Mouse (Mus musculus): ENCODE data around the gene Capn11. TPM values are rescaled to one million over a fixed set of nuclear protein-coding genes. Genes with fewer than 3 reads are reported as not detected.
A peak's percentile ranks its signal among the peaks of the same experiment; 100 is the strongest.

The Capn11 gene
- 1 to 10 TPM in 1 of 2 experiments, not detected in 1; 2.2 TPM for total RNA-seq (2021)
- long read RNA-seq, experiment 1: 0 reads
- long read RNA-seq, experiment 2, partial matches to known transcripts: 0 of 3 reads
- long read RNA-seq, experiment 2, other reads (novel, unspliced or antisense): 3 of 3 reads

DNA sequence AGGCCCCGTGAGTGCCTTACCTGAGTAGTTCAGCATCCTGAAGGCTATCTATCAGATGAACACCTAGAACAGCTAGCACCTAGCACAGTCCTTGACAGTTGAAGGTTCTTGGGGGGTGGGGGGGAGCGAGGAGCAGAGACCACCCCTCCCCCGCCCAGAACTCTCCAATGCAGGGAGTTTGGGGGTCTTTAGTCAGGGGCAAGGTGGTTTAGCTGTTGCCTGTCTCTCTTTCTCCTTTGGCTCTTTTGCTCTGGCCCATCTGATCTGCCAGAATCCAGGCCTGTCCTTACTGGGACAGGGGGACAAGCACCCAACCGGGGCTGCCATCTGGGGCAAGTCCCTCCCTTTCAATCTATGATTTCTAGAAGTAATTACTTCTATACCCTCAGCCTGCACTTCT is at the start of gene Capn11:
Gene Capn11 (minus strand): TSS at position 101 of the 400 bp plus-strand sequence.
- DNase-seq (ENCODE audit: low spot score in 2 of 2): no peak

GRCm38 (mm10) chr17:45708179-45708578 is 49.1 kb upstream of the Capn11 start:
- no peak for DNase-seq (ENCODE audit: low spot score in 2 of 2)

GRCm38 (mm10) chr17:45707376-45707775 is 48.3 kb upstream of the Capn11 start:
- no peak for DNase-seq (ENCODE audit: low spot score in 2 of 2)

DNA sequence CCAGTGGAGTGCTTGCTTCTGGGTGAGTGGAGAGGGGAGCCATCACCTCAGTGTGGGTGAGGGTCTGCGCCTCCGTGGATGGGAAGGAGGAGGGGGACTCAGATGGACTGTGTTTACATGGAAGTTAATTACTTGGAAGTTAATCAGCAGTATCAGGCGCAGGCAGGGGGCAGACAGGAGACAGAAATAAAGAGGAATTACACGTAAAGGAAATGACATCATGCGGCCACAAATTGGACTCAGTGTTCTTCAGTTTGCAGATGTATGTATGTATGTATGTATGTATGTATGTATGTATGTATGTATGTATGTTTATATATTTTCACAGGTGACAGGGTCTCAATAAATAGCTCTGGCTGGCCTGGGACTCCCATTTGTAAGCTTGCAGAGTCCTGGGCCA is 47.7 kb upstream of the Capn11 start:
- no peak for DNase-seq (ENCODE audit: low spot score in 2 of 2)

DNA sequence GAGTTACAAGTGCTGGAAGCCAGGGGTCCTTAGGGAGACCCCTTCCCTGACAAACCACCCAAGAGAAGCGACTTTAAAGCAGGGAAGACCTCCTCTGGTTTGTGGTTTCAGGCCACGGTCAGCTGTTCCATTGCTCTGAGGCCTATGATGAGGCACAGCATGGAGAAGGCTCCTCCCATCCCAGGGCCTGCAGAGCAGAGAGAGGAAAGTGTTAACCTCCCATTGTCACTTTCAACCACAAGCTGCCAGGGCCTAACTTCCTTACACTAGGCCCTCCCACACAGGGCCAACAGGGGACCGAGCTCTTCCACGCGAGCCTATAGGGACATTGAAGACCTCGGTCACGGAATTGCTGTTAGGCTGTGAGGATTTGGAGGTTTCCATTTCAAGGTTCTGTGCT is 44.1 kb upstream of the Capn11 start:
- no peak for DNase-seq (ENCODE audit: low spot score in 2 of 2)

DNA sequence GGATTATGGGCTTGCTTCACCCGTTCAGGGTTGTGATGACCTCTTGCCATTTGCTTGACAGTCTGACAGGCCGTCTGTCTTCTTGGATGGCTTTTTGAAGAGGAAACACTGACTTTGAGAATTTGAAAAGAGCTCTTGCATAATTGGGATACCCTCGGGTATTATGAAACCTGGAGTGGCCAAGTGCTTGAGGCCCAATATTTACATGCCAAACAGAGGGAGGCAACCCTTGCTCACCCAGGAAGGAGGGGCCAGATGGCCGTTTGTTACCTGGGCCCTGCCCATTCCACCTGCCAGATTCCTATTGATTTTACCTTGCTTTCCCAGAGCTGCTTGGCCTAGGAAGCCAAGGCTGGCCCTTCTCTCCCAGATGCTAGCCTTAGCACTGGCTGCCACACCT is 43.1 kb upstream of the Capn11 start:
- no peak for DNase-seq (ENCODE audit: low spot score in 2 of 2)

DNA sequence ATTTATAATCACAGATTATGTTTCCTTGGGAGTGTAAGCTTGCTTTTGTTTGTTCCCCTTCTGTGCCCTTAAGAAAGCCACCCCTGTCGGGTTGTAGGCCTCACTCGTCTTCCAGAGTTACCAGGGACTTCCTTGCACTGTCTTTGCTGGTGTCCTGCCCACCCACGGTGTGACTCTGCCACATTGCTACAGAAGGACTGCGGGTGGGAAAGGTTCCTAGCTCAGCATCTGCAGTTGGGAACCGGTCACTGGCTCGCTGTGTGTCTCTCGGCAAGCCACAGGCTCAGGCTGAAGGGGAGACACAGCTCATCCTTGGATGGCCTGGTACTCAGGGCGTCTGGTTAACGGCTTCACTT is 42.1 kb upstream of the Capn11 start:
- no peak for DNase-seq (ENCODE audit: low spot score in 2 of 2)

DNA sequence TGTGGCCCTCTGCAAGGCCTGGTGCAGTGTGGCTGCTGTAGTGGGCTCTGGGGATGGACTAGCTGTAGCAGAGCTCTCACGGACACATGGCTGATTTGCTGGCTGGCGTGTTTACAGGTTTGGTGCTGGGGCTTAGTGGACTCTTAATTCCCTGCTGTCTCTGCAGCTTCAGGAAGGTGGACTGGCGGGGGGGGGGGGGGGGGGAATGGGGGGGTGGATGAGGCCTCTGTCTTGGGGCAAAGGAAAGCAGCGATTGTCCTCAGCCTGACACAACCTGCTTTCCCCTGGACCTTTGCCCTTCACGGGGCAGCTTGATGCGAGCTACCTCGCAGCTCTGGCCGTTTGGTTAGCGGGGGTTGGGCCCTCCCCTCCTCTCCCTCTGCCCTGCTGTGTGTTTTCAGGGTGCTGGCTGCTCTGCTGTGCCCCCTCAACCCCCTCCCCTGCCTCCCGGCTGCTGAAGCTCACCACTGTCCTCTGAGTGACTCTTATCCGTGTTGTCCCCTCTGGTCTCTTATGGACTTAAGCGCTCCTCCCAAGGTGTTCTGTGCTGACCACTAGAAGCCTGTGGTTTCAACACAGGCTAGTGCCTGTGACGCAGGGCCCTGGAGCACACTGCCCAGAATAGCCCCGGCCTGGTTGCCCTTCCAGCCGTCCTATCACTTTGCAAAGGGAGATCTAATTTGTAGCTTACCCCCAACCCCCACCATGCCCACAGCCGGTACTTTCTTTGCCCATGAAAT is 41.5 kb upstream of the Capn11 start:
- no peak for DNase-seq (ENCODE audit: low spot score in 2 of 2)

DNA sequence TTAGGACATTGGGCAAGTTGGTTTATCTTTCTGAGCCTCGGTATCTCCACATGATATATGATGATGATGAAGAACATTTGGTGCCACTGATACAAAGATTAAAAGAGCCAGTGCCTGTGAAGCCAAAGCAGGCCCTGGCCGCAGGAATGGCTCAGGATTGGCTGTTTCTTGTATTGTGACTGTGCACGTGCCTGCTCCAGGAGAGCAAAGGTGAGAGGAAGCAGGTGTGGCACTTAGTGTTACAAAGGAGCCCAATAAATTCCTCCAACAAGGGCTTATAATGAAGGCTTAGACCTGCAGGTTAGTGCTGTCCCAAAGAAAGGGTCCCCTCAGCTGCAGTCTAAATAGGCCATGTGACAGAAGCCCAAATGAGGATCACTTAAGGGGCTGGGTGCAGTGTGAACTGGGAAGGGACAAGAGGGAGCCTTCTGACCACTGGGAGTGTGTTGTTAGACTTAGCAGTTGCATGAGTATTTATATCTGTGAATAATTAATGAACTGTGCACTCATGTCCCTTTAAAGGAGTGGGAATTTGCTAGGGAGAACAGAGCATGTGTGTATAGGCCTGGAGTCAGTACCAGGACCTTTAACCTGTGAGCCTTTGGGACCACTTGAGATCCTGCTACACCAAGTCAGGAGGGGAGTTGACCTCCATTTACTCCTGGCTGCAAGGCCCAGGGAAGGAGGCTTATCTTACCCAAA is 40.1 kb upstream of the Capn11 start:
- DNase-seq (ENCODE audit: low spot score in 2 of 2): no peak

GRCm38 (mm10) chr17:45698368-45698767 is 39.2 kb upstream of the Capn11 start:
- no peak for DNase-seq (ENCODE audit: low spot score in 2 of 2)

DNA sequence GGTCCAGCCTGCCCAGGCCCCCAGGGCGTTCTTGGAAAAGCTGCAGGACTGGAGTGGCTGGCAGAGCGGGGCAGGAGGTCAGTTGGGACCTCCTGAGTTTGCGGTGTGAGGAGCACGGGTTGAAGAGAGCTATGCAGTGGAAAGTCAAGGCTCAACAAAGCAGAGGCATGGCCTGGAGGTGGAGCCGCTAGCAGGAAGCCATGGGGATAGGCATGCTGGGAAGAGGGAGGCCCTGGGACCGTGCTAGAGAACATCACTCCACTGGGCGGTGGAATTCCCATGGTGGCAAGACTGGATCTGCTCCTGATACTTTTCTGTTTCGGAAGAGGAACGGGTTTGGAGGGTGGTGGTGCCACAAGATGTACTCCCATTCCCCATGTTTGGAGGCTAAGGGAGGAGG is 37.9 kb upstream of the Capn11 start:
- DNase-seq (ENCODE audit: low spot score in 2 of 2): no peak

DNA sequence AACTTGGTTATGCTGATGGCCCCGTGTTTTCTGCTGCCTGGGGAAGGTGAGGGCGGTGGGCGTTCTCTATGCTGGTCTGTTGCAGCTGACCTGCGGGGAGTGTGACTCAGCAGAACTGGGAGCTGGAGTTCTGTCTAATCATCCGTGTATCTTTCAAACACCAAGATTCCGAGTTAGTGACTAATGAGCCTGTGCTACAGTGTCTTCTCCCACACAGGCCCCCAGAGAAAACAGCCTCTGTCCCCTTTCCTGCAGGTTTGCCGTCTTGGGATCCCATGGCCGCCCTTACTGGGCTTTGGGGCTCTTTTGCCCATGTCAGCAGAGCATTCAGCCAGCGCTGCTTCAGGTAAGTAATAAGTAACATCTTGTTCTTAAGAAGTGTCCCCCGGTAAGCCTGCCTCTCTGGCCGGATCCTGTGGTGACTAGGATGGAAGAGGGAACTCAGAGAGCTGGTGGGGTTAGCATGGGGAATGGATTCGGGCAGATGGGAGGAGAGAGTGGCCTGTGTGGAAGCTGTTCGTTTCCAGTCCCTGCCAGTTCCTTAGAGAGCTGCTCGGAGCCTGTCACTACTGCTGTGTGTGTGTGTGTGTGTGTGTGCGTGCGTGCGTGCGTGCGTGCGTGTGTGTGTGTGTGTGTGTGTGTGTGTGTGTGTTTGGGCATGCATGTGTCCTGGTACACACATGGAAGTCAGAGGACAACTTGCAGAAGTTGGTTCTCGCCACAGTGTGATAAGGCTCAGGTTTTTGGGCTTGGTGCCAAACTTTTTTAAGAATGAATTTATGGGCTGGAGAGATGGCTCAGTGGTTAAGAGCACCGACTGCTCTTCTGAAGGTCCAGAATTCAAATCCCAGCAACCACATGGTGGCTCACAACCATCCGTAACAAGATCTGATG is 36.3 kb upstream of the Capn11 start:
- DNase-seq (ENCODE audit: low spot score in 2 of 2): no peak

GRCm38 (mm10) chr17:45693812-45694565 is 34.9 kb upstream of the Capn11 start:
- DNase-seq (ENCODE audit: low spot score in 2 of 2): no peak

GRCm38 (mm10) chr17:45692159-45692558 is 33.0 kb upstream of the Capn11 start:
- DNase-seq (ENCODE audit: low spot score in 2 of 2): no peak

- no peak for DNase-seq (ENCODE audit: low spot score in 2 of 2)
Measured at GRCm38 (mm10) chr17:45690044-45690443, 30.9 kb upstream of the Capn11 start.

DNA sequence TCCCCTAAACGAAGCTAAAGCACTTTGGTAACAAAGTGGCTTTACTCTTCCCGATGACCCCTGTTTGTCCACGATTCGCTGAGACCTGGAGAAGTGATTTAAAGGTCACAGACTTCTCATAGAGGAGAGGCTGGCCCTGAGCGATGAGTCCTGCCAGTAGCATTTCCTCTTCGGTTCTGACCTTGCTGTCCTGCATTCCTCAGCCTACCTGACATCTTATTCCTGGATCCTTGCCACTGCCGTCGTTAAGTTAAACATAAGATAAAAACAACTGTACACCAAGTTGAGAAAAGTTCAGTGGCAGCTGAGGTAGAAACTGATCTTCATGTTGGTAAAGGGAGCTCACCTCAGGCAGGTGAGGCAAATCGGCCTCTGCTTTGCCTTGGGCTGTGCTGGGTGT is 30.0 kb upstream of the Capn11 start:
- no peak for DNase-seq (ENCODE audit: low spot score in 2 of 2)

DNA sequence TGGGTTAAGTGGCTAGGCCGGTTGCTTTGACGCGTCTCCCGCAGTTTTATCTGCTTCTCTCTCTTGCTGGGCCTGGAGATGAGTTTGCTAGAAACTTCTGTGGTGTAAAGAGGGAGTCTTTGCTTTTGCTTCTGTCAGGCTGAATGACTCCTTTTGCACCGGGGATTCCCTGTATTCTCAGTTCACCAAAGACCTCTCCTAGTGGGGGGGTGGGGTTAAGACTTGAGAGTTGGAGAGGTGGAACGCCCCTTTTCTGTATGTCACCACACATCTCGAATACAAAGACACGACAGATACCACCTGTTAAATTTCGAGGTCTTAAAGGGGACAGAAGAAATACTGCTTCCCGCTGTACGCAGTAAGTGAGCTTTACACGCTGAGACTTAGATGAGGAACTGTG is 27.6 kb upstream of the Capn11 start, which contains the start of gene Tmem63b:
Gene Tmem63b (minus strand): TSS at position 190 of the 400 bp plus-strand sequence.
- no peak for DNase-seq (ENCODE audit: low spot score in 2 of 2)

DNA sequence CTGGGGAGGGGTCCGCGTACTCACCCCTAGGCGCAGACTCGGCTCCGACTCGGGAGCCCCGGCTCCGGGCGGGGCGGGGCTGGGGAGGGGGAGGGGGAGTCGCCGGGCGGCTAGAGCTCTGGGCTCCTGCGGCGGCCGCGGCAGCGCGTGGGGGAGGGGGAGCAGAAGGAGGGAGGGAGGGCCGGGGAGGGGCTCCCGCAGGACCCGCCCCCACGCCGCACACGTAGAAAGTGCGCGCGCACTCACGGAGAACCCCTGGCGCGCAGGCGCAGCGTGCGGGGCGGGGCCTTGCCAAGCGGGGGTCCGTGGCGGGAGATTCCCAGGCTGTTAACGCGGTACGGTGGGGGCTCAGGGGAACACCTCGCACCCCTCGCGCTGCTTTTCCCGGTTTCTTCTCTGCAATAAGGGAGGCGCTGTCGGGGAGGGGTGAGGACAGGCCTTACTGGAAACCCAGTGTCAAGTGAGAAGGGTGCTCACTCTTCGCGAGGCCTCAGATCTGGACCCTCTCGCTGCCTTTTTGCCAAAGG is 27.0 kb upstream of the Capn11 start, which contains the start of gene Mrpl14:
Gene Mrpl14 (plus strand): TSS at position 230 of the 527 bp plus-strand sequence.
- DNase-seq (ENCODE audit: low spot score in 2 of 2): peak; percentile 86 to 89

DNA sequence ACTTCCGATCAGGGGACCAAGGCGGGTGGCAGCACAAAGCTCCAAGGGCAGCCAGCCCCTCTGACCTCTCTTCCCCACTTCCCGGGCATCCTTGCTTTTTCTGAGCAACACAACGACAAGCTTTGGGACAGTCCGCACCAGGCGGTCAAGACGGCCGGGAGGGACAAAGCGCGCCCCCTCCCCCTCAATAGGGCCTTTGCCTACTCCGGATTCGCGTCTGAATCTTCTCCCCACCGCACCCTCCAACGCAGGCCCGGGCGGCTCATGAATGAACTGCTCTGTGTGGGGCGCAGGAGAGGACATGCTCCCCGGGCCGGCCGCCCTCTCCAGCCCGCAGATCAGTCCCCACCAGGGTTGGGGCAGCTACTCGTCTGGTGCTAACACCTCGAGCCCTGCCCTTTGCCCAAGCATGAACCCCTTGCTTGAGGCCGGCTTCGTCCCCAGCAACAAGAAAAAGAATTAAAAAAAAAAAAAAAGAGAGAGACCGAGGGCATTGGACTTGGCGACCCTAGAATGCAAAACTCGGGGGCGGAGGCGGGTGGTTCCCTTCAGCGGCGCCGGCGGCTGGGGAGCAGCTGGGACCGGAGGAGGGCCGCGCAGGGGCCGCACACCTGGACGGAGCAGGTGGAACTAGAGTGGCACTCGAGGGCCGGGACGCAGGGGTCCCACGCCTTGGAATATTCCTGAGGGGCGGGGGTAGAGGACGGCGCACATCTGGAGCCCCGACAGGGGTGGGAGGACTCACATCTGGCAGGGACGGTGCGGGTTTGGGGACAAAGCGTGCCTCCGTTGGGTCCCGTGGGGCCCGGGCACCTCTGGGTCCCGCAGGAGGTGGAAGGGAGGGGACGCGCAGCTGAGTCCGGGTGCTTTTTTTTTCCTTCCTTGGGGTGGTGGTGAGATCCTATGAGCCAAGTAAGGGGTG is 26.3 kb upstream of the Capn11 start:
- DNase-seq (ENCODE audit: low spot score in 2 of 2): no peak

Measured in adrenal gland, postnatal 4 days (tissue).